Mouse (Mus musculus): ENCODE data around the gene Birc3.

DNA sequence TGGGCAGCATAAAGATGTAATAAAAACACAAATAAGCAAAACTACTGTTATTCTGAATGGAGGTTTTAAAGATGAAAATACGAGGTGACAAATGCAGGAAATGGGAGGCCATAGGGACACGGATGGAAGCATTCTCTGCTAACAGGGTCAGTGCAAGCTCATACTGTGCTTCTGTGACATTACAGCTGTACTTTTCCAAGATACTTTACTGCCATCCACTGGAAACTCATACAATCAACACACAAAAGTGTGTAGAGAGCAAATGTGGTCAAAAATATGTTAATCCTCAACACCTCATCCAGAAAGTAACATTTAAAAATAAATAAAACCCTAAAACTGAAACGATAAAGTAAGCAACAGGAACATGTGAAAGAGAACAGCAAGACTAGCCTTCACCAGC lies 50.2 kb downstream of the Birc3 start:
- TF ChIP-seq POLR2A (IDR thresholded peaks at IDR 0.05; ENCODE audit: control insufficient read depth, extremely low read depth, insufficient read depth, low read length, poor library complexity) = no peak
- no peak for TF ChIP-seq CTCF (IDR thresholded peaks at IDR 0.05; ENCODE audit: borderline replicate concordance, control insufficient read depth, extremely low read depth, insufficient read depth, low read length, poor library complexity)

All from thymus, adult 2 months (tissue).